Mouse (Mus musculus): Measurements from ENCODE around the gene Pold1. TPM values are rescaled to one million over a fixed set of nuclear protein-coding genes. Genes with fewer than 3 reads are reported as not detected.

Pold1 gene
- polyA plus RNA-seq, 1 experiment from 2014 or later = 13.5 TPM

- TF ChIP-seq CTCF (IDR thresholded peaks at IDR 0.05) = no peak
- no peak for TF ChIP-seq EP300 (IDR thresholded peaks at IDR 0.05)
- DNase-seq (ENCODE audit: low spot score) (no peak), ATAC-seq (no peak)
- peak overlapping the region; percentile 81 for H3K4me2 ChIP-seq (replicated peaks; ENCODE audit: low read depth, low read length)
- H3K9ac ChIP-seq (replicated peaks; ENCODE audit: low read depth) = peak overlapping the region; percentile 27; the same call in 1 of the 2 replicates
- H3K27ac ChIP-seq (ENCODE audit: low read length) = peak overlapping the region; percentile 38; the same call in 1 of the 2 replicates
- peaks cover 17% of the 10 kb centered on the region for H3K36me3 ChIP-seq (ENCODE audit: insufficient read depth, low read length)
- H3K9me3 ChIP-seq (ENCODE audit: low read length) = no peaks in the 10 kb centered on the region
- H3K4me3 ChIP-seq (ENCODE audit: low read depth, low read length) = peak overlapping the region; percentile 58
- 14% methylated on average over 5 of the region's 5 CpGs for WGBS
- H3K27me3 ChIP-seq (replicated peaks; ENCODE audit: insufficient read depth, low read length) = no peaks in the 10 kb centered on the region
- H3K4me1 ChIP-seq (ENCODE audit: insufficient read depth, low read depth, low read length) = peaks cover 2% of the 10 kb centered on the region; the same call in 1 of the 2 replicates
Measured at GRCm38 (mm10) chr7:44547725-44548124, 924 bp downstream of the Pold1 start.

- Histone ChIP-seq H3K4me2 (replicated peaks; ENCODE audit: low read depth, low read length) (no peak overlapping the region), H3K4me3 (ENCODE audit: low read depth, low read length) (no peak overlapping the region), H3K36me3 (ENCODE audit: insufficient read depth, low read length) (peaks cover 13% of the 10 kb centered on the region), H3K4me1 (ENCODE audit: insufficient read depth, low read depth, low read length) (no peaks in the 10 kb centered on the region; the same call in 1 of the 2 replicates), H3K27me3 (replicated peaks; ENCODE audit: insufficient read depth, low read length) (no peaks in the 10 kb centered on the region), H3K27ac (ENCODE audit: low read length) (no peak overlapping the region), H3K9me3 (ENCODE audit: low read length) (no peaks in the 10 kb centered on the region), H3K9ac (replicated peaks; ENCODE audit: low read depth) (no peak overlapping the region)
- TF ChIP-seq EP300 (IDR thresholded peaks at IDR 0.05) = no peak
- WGBS = 91% methylated on average over 13 of the region's 13 CpGs
- DNase-seq (ENCODE audit: low spot score) = no peak
- no peak for ATAC-seq
Measured at GRCm38 (mm10) chr7:44547041-44547440, 1.6 kb downstream of the Pold1 start.

DNA sequence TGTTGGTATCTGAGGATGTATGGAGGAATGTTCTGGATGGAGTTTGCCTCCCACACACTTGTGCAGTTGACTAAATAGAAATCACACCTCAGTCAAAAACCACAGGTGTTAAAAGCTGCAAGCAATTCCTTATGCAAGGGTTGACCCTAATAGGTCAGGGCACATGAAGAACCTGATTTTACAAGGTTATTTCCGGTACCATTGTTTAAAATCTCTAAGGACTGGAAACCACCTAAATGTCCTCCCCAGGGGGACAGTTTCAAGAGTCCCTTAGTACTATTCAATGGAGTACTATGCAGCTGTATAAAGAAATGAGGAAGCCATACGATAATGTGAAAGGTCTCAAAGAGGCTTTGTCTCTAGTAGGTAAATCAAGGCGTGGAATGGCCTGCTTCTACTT lies 2.4 kb downstream of the Pold1 start:
- no peak overlapping the region for H3K27ac ChIP-seq (ENCODE audit: low read length)
- no peak for DNase-seq (ENCODE audit: low spot score)
- TF ChIP-seq EP300 (IDR thresholded peaks at IDR 0.05) = no peak
- no peak for TF ChIP-seq CTCF (IDR thresholded peaks at IDR 0.05)
- no peak overlapping the region for H3K4me2 ChIP-seq (replicated peaks; ENCODE audit: low read depth, low read length)
- over 99% methylated on average over 3 of the region's 3 CpGs for WGBS
- no peaks in the 10 kb centered on the region for H3K9me3 ChIP-seq (ENCODE audit: low read length)
- peaks cover 7% of the 10 kb centered on the region; the same call in 1 of the 2 replicates for H3K36me3 ChIP-seq (ENCODE audit: insufficient read depth, low read length)
- no peak for ATAC-seq
- H3K27me3 ChIP-seq (replicated peaks; ENCODE audit: insufficient read depth, low read length) = no peaks in the 10 kb centered on the region
- H3K4me1 ChIP-seq (ENCODE audit: insufficient read depth, low read depth, low read length) = no peaks in the 10 kb centered on the region; the same call in 1 of the 2 replicates
- no peak overlapping the region for H3K9ac ChIP-seq (replicated peaks; ENCODE audit: low read depth)
- no peak overlapping the region for H3K4me3 ChIP-seq (ENCODE audit: low read depth, low read length)

DNA sequence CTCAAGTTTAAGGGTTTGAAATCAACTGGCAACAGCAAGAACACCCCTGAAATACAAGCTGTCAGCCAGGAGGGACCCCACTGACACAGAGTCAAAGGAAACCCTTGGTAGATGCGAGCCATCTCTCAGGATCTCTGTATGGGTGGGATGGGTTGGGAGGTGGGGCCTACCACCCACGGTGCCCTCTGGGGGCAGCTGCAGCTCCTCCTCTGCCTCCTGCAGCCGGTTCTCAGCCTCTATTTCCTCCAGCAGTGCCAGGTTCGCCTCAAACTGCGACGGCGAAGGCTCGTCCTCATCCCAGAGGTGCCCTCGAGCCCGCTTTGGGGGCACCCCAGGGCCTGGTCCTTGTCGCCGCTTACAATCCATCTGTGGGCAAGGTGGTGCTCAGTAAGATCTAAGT lies 5.6 kb downstream of the Pold1 start:
- H3K27ac ChIP-seq (ENCODE audit: low read length) = no peak overlapping the region
- WGBS = 81% methylated on average over 12 of the region's 12 CpGs
- H3K9me3 ChIP-seq (ENCODE audit: low read length) = no peaks in the 10 kb centered on the region
- H3K9ac ChIP-seq (replicated peaks; ENCODE audit: low read depth) = no peak overlapping the region
- TF ChIP-seq EP300 (IDR thresholded peaks at IDR 0.05) (no peak), CTCF (IDR thresholded peaks at IDR 0.05) (no peak)
- DNase-seq (ENCODE audit: low spot score) = no peak
- H3K36me3 ChIP-seq (ENCODE audit: insufficient read depth, low read length) = 0 out of 2 replicates have a peak, but pooled peaks cover 7% of the 10 kb centered on the region
- H3K4me1 ChIP-seq (ENCODE audit: insufficient read depth, low read depth, low read length) = no peaks in the 10 kb centered on the region; the same call in 1 of the 2 replicates
- no peak overlapping the region for H3K4me2 ChIP-seq (replicated peaks; ENCODE audit: low read depth, low read length)
- H3K27me3 ChIP-seq (replicated peaks; ENCODE audit: insufficient read depth, low read length) = no peaks in the 10 kb centered on the region
- no peak overlapping the region for H3K4me3 ChIP-seq (ENCODE audit: low read depth, low read length)
- ATAC-seq = no peak

GRCm38 (mm10) chr7:44542555-44542954 lies 6.1 kb downstream of the Pold1 start:
- H3K36me3 ChIP-seq (ENCODE audit: insufficient read depth, low read length) = 0 out of 2 replicates have a peak, but pooled peaks cover 7% of the 10 kb centered on the region
- H3K27ac ChIP-seq (ENCODE audit: low read length) = no peak overlapping the region
- no peaks in the 10 kb centered on the region for H3K9me3 ChIP-seq (ENCODE audit: low read length)
- no peaks in the 10 kb centered on the region for H3K27me3 ChIP-seq (replicated peaks; ENCODE audit: insufficient read depth, low read length)
- no peak overlapping the region for H3K4me2 ChIP-seq (replicated peaks; ENCODE audit: low read depth, low read length)
- TF ChIP-seq EP300 (IDR thresholded peaks at IDR 0.05) = no peak
- TF ChIP-seq CTCF (IDR thresholded peaks at IDR 0.05) = no peak
- 92% methylated on average over 11 of the region's 11 CpGs for whole genome bisulfite sequencing
- no peak overlapping the region for H3K4me3 ChIP-seq (ENCODE audit: low read depth, low read length)
- H3K9ac ChIP-seq (replicated peaks; ENCODE audit: low read depth) = no peak overlapping the region
- H3K4me1 ChIP-seq (ENCODE audit: insufficient read depth, low read depth, low read length) = no peaks in the 10 kb centered on the region
- ATAC-seq (no peak), DNase-seq (ENCODE audit: low spot score) (no peak)

DNA sequence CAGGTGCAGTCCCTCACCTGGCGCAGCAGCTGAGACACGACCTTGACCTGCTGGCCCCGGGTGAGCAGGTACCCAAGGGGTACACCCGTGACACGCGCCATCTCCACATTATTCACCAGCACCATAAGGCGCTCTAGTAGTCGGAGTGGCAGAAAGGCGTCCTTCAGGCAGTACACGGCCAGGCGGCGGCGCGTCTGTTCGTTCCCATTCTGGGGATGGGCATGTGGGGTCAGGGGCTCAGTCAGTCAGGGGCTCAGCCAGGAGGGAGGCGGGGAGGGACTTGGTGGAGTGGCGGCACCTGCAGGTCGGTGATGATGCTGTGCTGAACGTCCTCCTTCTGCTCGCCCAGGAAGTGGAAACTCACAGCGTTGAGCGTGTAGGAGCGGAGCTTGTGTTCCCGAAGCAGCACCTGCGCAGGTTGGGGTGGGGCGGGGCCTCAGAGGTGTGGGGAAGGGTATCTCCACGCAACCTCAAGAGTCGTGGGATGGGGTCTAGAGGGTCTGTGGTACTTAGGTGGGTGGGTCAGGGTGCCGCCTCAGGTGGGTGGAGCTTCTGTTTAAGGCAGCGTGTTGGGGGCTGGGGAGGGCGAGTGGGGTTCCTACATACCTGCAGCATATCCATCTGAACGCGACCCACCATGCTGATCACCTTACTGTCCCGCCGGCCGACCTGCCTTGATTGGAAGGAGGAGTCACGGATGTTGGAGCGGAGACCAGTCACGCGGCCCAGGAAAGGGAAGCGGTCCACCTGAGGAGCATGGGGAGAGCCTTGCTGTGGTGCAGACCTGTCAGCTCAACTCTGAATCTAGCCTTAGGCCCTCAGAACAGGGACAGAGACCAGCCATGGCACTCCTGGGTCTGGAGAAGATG lies 9.7 kb downstream of the Pold1 start:
- 88% methylated on average over 41 of the region's 41 CpGs for WGBS
- no peaks in the 10 kb centered on the region for H3K4me1 ChIP-seq (ENCODE audit: insufficient read depth, low read depth, low read length)

More for the DNA sequence above, 9.7 kb downstream of the Pold1 start:
- no peak overlapping the region for H3K4me3 ChIP-seq (ENCODE audit: low read depth, low read length)
- 0 out of 2 replicates have a peak, but pooled peaks cover 7% of the 10 kb centered on the region for H3K36me3 ChIP-seq (ENCODE audit: insufficient read depth, low read length)
- no peak overlapping the region for H3K9ac ChIP-seq (replicated peaks; ENCODE audit: low read depth)
- no peaks in the 10 kb centered on the region for H3K27me3 ChIP-seq (replicated peaks; ENCODE audit: insufficient read depth, low read length)
- no peak overlapping the region for H3K4me2 ChIP-seq (replicated peaks; ENCODE audit: low read depth, low read length)
- TF ChIP-seq EP300 (IDR thresholded peaks at IDR 0.05) (no peak), CTCF (IDR thresholded peaks at IDR 0.05) (no peak)
- ATAC-seq (no peak), DNase-seq (ENCODE audit: low spot score) (no peak)
- H3K9me3 ChIP-seq (ENCODE audit: low read length) = no peaks in the 10 kb centered on the region
- H3K27ac ChIP-seq (ENCODE audit: low read length) = no peak overlapping the region

All from lung, postnatal 0 days (tissue).